Mouse (Mus musculus) gastrocnemius, postnatal 36 days (tissue): ENCODE data around the gene Ubc. TPM values are rescaled to one million over a fixed set of nuclear protein-coding genes. Genes with fewer than 3 reads are reported as not detected.

ENCODE experiments used
- DNase-seq, 2 experiments: peaks; one replicate each; pipeline ENCODE4 v3.0.0; 2022
- intact Hi-C: fragments of 180-260 bp; cut with DNase I; formaldehyde crosslinking; loops from one replicate; pipeline ENCODE4 v1.15.1; 2025
- total RNA-seq, 2 experiments: library from RNA; stranded (reverse); gene quantifications; 2 replicates each; pipeline ENCODE4 v1.2.3; 2021

The Ubc gene
- total RNA-seq, 2 experiments from 2014 or later = 1,061 to 1,578 TPM

DNA sequence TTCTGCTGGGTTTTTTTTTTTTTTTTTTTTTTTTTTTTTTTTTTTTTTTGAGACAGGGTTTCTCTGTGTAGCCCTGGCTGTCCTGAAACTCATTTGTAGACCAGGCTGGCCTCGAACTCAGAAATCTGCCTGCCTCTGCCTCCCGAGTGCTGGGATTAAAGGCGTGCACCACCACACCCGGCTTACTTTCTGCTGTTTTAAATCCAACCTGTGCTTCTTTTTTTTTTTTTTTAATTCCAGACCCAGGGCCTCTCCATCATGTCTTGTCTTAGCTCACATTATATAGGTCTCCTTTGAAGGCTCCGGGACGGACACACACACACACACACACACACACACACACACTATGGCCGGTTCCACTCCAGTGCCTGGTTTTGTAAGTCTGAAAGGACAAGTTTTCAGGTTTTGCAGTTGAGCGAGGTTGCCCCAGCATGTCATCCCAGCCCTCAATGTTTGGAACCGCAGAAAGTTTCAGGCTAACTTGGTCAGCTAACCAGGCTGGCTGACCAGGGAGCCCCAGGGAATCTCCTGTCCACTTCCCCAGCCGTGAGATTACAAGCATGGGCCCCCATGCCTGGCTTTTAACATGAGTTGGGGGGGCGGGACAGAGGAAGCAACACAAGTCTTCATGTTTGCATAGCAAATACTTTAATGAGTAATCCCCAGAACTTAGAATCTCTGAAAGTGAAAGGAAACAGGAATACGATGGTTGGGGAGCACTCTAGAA lies 32.3 kb downstream of the Ubc start:
- intact Hi-C loops = no loop called here
- DNase-seq = no peak

DNA sequence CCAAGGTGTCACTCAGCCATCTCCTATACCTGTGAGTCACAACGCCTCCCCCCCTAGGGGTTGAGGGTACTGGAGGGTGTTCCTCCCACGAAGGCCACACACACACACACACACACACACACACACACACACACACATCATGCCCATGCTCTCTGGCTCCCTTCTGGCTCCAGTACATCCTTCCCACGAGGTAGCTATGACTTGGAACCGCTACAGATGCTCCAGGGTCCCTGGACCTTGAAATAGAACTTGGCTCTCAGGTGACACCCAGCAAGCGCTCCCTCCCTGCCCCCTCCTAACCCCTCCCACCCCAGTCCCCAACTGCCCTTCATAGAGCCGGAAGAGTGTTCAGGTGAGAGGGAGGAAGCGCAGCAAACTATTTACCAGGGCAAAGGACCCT lies 34.4 kb downstream of the Ubc start:
- intact Hi-C loops = no loop called here

DNA sequence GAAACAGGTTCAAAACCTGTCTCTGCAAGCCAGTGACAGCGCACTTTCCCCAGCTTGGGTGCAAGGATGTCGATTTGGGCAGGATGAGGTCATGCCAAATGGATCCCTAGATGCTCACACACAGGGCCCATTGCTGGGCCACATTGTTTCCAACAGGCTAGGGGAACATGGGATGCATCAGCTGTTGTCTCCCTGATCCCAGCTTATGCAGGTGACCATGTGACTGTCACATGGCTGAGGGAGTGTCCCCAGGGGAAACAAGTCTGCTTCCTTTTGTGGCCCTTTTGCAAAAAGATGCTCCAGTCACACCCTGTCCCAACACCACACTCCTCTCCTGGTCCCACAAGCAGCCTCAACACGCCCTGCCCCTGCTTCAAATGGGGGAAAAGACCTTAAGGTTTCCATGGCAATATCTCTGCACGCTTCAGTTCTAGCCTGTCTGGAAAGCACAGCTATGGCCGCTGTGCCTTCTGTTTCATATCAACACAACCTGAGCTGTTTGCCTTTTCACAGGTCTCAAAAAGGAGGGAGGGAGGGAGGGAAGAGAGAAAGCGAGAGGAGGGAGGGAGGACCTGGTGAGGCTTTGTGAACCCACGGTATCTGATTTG lies 35.0 kb downstream of the Ubc start:
- no peak for DNase-seq
- intact Hi-C loops = no loop called here

More for the DNA sequence above, 34.4 kb downstream of the Ubc start:
- no peak for DNase-seq

DNA sequence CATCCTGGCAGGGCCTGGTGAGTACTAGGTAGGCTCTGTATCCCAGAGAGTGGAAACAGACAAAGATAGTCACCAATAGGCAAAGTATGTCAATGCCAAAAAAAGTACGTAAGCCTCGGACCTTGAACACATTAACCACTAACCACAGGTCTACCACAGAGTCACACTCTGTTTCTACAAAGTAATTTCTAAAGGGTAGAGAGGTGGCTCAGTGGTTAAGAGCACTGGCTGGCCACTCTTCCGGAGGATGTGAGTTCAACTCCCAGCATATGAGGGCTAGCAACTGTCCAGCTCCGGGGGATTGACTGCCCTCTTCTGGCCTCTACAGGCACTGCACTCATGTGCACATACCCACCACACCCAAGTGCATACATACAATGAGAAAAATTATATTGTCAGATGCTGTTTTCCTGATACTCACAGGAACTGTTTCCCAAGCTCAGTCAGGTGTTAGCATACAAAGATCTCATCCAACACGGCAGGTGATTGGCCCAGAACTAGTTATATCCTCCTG lies 37.2 kb downstream of the Ubc start:
- intact Hi-C loops = no loop called here

DNA sequence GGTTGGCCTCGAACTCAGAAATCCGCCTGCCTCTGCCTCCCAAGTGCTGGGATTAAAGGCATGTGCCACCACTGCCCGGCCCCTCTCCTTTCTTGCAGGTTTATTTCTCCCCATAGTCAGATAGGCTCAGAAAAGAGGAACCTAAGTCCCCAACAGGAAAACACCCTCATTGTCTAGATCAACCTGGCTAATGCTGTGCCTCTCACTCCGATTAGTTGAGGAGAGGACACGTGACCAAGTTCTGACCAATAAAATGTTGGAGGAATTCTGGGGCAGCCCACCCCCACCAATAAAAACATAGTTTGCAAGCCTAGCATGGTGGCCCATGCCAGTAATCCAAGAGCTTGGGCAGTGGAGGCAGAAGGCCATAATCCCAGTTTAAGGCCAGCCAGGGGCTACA lies 38.1 kb downstream of the Ubc start:
- intact Hi-C loops = no loop called here
- no peak for DNase-seq

More for the DNA sequence above, 37.2 kb downstream of the Ubc start:
- no peak for DNase-seq

DNA sequence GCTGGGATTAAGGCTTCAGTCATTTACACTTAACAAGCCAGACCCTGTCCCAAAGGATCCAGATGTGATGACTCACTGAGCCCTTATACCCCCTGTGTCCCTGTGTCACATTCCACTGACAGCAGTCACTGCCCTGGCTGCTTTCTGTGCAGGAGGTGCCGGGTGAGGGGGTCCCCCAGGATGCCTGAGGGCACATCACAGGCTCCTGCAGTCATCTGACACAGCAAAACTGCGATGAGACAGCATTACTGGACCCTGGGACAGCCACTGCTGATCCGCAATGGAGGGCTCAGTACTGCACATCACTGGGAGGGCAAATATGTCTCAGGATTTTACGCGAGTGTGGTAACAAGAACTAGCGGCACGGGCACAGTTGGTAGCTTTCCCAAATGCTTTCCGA lies 38.9 kb downstream of the Ubc start:
- no peak for DNase-seq
- intact Hi-C loops = no loop called here

DNA sequence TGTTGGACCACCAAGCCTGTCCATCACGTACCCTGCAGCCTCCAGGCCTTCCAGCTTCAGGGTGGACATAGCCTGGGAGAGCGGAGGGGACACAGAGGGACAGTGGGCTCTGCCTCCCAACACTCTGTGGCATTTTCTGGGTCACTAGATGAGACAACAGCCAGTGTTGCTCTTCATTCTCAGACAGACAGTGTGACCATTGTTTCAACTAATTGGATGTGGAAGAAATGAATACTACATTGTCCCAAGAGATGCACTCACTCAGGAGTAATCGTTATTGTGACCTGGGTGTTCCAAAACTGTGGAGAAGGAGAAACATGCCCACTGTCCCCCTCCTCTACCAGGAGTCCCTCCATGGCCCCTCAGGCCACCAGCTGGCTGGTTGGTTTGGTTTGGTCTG lies 40.6 kb downstream of the Ubc start:
- intact Hi-C loops = no loop called here
- DNase-seq = no peak

DNA sequence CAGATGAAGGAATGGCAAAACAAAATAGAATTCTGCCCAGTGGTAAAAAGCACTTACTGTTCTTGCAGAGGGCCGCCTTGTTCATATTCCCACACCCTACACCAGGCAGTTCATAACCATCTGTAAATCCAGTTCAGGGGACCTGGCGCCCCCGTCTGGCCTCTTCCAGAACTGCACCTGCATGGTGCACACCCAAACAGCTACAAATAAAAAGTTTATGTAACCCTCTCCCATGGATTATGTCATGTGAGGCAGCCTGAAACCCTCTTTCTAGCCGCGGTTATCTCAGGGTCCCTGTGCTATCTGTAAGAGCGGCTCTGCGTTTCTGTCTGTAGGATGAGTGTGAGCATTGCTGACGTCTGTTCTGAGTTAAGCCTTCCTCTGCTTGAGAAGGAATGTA lies 41.5 kb downstream of the Ubc start:
- intact Hi-C loops = no loop called here
- peak; percentile 54 to 68 for DNase-seq

DNA sequence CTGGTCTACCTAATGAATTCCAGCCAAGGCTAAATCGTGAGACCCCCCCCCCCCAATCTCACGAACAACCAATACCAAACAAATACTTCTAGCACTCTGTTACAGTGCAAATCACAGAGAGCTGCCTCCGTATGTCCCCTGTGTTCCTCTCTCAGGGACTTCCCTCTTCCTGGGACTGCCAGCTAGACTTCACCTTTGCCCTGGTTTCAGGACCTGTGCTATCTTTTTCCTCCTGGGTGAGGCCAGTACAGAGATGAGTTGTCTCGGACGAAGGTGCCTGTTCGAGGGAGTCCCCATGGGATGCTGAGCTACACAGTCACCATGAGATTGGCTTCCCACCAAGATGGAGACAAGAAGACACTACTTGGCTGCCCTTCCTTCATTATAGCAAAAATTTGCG lies 41.9 kb downstream of the Ubc start:
- no peak for DNase-seq
- intact Hi-C loops = no loop called here

DNA sequence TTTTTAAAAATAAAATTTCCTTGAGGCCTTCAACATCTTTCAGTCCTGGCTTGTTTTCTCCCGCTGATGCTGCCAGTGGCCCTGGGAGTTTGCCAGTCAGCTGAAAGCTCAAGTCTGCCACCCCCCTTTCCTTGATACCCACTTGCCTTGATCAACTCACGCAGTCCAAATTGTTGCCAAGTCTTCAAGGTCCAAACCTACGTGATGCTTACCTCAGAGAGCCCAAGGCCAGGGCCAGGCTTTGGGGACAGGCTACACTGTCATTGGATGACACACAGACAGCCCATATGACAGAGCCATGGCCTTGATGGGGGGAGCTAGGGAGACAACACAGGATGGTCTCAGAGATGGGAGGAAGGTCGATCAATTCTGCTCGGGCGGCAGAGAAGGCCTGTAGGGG lies 45.7 kb downstream of the Ubc start:
- intact Hi-C loops = no loop called here
- DNase-seq = no peak

DNA sequence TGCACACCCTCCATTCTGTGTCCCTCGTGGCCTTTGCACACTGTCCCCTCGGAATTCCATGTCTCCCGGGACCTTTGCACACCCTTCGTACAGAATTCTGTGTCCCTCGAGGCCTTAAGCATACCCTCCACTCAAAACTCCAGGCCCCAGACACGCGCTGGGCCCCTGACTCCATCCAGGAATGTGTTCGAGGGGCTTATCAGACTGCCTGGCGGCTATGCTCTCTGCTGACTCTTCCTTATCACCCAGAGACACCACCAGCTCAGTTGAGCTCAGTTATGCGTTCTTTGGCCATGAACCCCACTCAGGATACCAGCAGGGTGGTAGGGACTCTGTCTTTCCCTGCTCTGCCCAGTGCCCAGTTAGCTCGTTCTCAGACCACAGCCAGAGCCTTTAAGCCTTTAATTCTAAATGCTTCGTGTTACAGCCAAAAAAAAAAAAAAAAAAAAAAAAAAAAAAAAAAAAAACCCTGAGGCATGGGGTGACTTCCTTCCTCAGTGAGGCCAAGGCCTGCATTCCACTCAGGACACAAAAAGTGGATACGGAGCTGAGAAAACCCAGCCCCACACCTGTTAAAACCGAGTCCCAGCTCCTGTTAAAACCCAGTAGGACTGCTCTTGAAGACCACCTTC lies 48.4 kb downstream of the Ubc start:
- intact Hi-C loops = no loop called here
- DNase-seq = no peak

DNA sequence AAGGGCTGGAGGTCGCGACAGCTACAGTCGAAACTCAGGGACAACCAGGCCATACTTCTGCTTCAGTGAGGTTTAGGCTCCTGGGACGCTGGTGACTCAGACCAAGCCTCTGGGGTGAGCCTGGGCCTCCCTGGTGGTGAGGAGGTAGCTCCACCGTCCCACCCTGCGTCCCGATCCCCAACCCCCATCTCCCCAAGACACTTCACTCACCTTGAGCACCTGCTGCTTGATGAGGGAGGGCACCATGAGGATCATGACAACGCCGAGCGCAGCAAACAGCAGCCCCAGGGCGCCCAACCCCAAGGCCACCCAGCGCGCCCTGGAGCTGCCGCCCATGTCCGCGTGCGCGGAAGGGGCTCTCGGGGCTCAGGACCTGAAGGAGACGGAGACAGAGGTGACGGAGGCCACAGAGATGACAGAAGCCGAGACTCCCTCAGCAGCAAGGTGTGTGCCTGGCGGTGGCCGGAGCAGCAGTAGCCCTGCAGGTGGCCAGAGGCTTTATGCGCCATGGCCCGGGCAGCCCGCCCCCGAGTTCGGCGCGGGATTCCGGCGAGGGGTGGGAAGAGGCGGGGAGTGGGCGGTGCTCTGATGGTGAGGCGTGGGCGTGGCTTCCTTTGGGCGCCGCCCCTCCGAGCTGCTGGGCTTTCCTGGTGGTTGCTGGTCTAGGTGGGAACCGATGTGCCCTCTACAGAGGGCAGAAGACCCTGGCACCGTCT lies 49.3 kb downstream of the Ubc start, which contains the start of gene Scarb1:
TSS of gene Scarb1 (minus strand) at position 548 of the 716 bp plus-strand sequence.
- intact Hi-C loops = no loop called here

DNA sequence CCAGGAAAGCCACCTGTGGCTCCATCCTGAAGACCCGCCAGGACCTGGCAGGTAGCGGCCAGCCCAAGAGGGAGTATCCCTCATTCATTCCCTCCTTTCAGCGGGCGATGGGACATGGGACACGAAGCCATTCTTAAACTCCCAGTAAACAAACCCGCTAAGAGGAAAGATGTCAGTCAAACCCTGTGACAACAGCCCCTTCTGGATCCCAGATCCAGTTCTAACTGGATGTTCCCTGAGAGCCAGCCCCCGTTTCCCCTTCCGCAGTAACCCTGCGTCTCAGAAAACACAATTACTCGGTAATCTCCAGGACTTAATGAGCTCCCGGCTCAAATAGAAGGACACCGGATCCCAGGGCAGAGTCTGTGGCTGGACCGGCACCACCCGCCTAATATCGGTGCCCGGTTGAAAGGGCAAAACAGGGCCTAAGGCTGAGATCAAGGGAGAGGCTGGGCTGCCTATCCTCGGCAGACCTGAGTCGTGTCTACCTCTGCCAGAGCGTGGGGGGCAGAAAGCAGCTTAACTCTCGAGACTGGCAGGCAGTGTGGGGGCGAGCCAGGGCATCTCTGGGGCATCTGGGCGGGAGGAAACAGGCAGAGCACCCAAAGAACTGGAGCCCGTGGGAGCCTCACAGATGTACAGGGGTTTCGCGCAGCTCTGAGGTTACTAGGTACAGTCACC lies 50.0 kb downstream of the Ubc start:
- DNase-seq = no peak
- intact Hi-C loops = no loop called here

More for the DNA sequence above, 49.3 kb downstream of the Ubc start, which contains the start of gene Scarb1:
- peak; percentile 80 to 87 for DNase-seq

DNA sequence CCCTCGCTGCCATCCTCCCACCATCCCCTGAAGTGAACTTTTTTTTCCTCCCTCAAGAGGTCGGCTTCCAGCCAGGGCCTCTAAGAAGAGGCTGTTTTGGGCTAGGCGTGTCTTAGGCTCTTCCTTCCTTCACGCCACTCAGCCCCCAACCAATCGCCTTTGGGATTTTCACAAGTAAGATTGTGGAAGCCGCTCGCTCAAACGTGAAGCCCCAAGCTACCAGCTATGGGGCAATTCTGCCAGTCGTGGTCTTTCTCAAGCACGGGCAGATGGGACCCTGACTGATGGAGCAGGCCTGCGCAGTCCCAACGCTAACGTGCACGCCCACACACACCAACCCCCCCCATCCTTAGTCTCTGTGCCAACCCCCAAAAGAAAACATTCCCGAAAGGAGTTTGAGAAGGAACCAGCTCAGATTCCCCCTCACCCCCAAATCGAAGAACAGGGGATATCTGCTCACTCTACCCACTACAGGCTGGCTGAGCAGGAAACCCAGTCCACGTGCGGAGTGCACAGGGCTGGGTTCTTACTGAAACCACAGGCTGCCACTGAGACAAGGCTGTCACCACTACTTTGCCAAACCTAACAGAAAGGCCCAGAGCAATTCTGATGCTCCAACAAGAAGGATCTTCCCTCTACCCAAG lies 50.8 kb downstream of the Ubc start:
- intact Hi-C loops = no loop called here
- no peak for DNase-seq

DNA sequence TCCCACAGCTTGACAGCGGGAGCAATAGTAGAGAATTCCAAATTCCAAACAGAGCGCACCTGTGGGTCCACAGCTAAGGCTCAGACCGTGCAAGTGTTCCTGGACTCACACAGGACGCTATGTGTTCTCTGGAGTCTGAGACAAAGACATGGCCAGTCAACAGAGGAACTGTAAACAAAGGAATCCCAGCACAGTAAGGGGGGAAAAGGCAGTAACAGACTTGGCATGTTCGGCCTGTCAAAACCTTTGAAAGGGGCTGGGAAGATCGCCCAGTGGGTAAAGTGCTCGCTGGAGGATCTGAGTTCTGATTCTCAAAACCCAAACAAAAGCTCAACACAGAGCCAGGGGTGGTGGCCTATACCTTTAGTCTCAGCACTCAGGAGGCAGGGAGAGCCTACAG lies 52.5 kb downstream of the Ubc start:
- intact Hi-C loops = no loop called here
- DNase-seq = no peak

DNA sequence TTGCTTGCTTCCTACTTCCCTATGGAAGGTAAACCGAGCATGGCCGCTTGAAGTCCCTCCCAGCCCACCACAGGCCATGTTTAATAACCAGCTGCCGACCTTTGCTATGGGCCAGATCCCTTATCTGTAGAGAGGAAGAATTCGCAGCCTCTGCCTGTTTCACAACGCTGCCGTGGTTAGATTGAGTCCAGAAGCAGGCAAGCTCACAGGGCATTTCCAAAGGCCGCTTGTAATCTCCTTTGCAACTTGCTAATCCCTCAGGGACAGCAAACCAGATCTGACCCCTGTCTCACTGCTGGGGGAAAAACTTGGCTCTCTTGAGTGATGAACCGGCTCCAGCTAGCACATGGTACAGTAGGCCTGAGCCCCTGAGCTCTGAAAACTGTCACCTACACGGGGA lies 53.0 kb downstream of the Ubc start:
- intact Hi-C loops = no loop called here
- no peak for DNase-seq
